Mouse (Mus musculus) cortical plate, adult 2 months (tissue): Measurements from ENCODE around the gene Farsb. TPM values are rescaled to one million over a fixed set of nuclear protein-coding genes. Genes with fewer than 3 reads are reported as not detected.

Source experiments
- H3K27ac ChIP-seq: fragments of 200-500 bp; 2 replicates; pipeline ENCODE4 v1.5.1; 2012; ENCODE audit warnings: low read length, control low read depth, inconsistent platforms; ENCODE audit not compliant: insufficient read depth
- H3K4me1 ChIP-seq: fragments of 200-500 bp; 2 replicates; pipeline ENCODE4 v1.6.1; 2011; ENCODE audit warnings: low read length; ENCODE audit not compliant: control insufficient read depth, insufficient read depth
- H3K4me3 ChIP-seq: fragments of 200-500 bp; 2 replicates; pipeline ENCODE4 v1.5.1; 2011; ENCODE audit warnings: mild to moderate bottlenecking, low read length, control low read depth; ENCODE audit not compliant: insufficient read depth
- CTCF ChIP-seq: fragments of 200-500 bp; IDR thresholded peaks from 2 replicates; pipeline ENCODE4 v1.5.1; 2011; ENCODE audit warnings: mild to moderate bottlenecking, control low read depth, low read length; ENCODE audit not compliant: insufficient read depth; ENCODE audit errors: extremely low read depth
- POLR2A ChIP-seq: fragments of 200-500 bp; IDR thresholded peaks from 2 replicates; pipeline ENCODE4 v1.6.1; 2011; ENCODE audit warnings: mild to moderate bottlenecking, low read length, control low read depth; ENCODE audit not compliant: insufficient read depth; ENCODE audit errors: extremely low read depth
- polyA plus RNA-seq: library from polyadenylated mRNA; depleted of rRNA; stranded (reverse); fragments of >200 nt; gene quantifications from 2 replicates; pipeline ENCODE4 v1.2.3, GENCODE M21; 2012

Gene Farsb
- polyA plus RNA-seq, 1 experiment: 55.8 TPM

- Histone ChIP-seq H3K4me3 (no peak overlapping the region), H3K4me1 (peaks cover 2% of the 10 kb centered on the region; the same call in 1 of the 2 replicates), H3K27ac (no peak overlapping the region)
- TF ChIP-seq CTCF: no peak
Observed at GRCm38 (mm10) chr1:78424848-78425247, 63.8 kb downstream of the Farsb start.

GRCm38 (mm10) chr1:78422576-78422975, 66.1 kb downstream of the Farsb start:
- TF ChIP-seq POLR2A: no peak
- no peak for TF ChIP-seq CTCF
- H3K4me3 ChIP-seq: no peak overlapping the region

GRCm38 (mm10) chr1:78421749-78422148, 66.9 kb downstream of the Farsb start:
- H3K4me3 ChIP-seq: no peak overlapping the region
- no peak overlapping the region for H3K27ac ChIP-seq
- TF ChIP-seq POLR2A (no peak), CTCF (no peak)
- H3K4me1 ChIP-seq: peaks cover under 1% of the 10 kb centered on the region; the same call in 1 of the 2 replicates

More at GRCm38 (mm10) chr1:78422576-78422975, 66.1 kb downstream of the Farsb start:
- Histone ChIP-seq H3K27ac (no peak overlapping the region), H3K4me1 (peaks cover 2% of the 10 kb centered on the region; the same call in 1 of the 2 replicates)

- no peak overlapping the region for H3K27ac ChIP-seq
- no peak for TF ChIP-seq POLR2A
- no peak for TF ChIP-seq CTCF
- no peaks in the 10 kb centered on the region for H3K4me1 ChIP-seq
- no peak overlapping the region for H3K4me3 ChIP-seq
Observed at GRCm38 (mm10) chr1:78420271-78420670, 68.4 kb downstream of the Farsb start.

GRCm38 (mm10) chr1:78419593-78419992, 69.1 kb downstream of the Farsb start:
- Histone ChIP-seq H3K4me3 (no peak overlapping the region), H3K4me1 (no peaks in the 10 kb centered on the region), H3K27ac (no peak overlapping the region)
- peak; percentile 67 for TF ChIP-seq CTCF
- TF ChIP-seq POLR2A: no peak

- no peak overlapping the region for H3K27ac ChIP-seq
Observed at GRCm38 (mm10) chr1:78417154-78417911, 71.4 kb downstream of the Farsb start.

GRCm38 (mm10) chr1:78414421-78414820, 74.3 kb downstream of the Farsb start:
- no peak overlapping the region for H3K27ac ChIP-seq
- no peak for TF ChIP-seq POLR2A
- no peak for TF ChIP-seq CTCF
- no peak overlapping the region for H3K4me3 ChIP-seq
- H3K4me1 ChIP-seq: no peaks in the 10 kb centered on the region

More at GRCm38 (mm10) chr1:78417154-78417911, 71.4 kb downstream of the Farsb start:
- Histone ChIP-seq H3K4me1 (no peaks in the 10 kb centered on the region), H3K4me3 (no peak overlapping the region)
- TF ChIP-seq CTCF: no peak
- TF ChIP-seq POLR2A: no peak

- no peak overlapping the region for H3K4me3 ChIP-seq
- no peaks in the 10 kb centered on the region for H3K4me1 ChIP-seq
- TF ChIP-seq CTCF: no peak
- TF ChIP-seq POLR2A: no peak
- H3K27ac ChIP-seq: no peak overlapping the region
Observed at GRCm38 (mm10) chr1:78412668-78413067, 76.0 kb downstream of the Farsb start.

- no peak overlapping the region for H3K27ac ChIP-seq
- no peaks in the 10 kb centered on the region for H3K4me1 ChIP-seq
- no peak overlapping the region for H3K4me3 ChIP-seq
- TF ChIP-seq CTCF: no peak
- no peak for TF ChIP-seq POLR2A
Observed at GRCm38 (mm10) chr1:78409396-78409795, 79.3 kb downstream of the Farsb start.

GRCm38 (mm10) chr1:78401413-78401812, 87.3 kb downstream of the Farsb start:
- no peak overlapping the region for H3K27ac ChIP-seq
- TF ChIP-seq POLR2A: no peak
- no peak overlapping the region for H3K4me3 ChIP-seq
- H3K4me1 ChIP-seq: no peaks in the 10 kb centered on the region

- Histone ChIP-seq H3K27ac (no peak overlapping the region), H3K4me1 (no peaks in the 10 kb centered on the region), H3K4me3 (no peak overlapping the region)
- TF ChIP-seq CTCF: no peak
- no peak for TF ChIP-seq POLR2A
Observed at GRCm38 (mm10) chr1:78399755-78400154, 88.9 kb downstream of the Farsb start.
